Mouse (Mus musculus): ENCODE results near the gene Lias. TPM values are rescaled to one million over a fixed set of nuclear protein-coding genes. Genes with fewer than 3 reads are reported as not detected.

Lias gene
- polyA plus RNA-seq, 1 experiment: 23.2 TPM

DNA sequence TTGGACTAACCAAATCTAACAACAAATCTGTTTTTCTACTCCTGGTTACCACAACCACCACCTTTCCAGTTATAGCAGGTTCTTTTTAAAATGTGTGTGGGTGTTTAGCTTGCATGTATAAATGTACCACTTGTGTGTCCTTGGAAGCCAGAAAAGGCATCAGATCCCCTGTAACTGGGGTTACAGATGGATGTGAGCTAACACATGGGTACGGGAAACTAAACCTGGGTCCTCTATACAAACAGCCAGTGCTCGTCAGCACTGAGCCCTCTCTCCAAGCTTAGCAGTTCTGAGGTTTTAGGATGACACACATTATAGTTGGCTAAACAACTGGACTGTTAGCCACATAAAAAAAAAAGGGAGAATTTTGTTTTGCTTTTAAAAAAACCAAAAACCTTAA is 5.6 kb upstream of the Lias start:
- H3K4me3 ChIP-seq (ENCODE audit: insufficient read depth, low read length): no peak overlapping the region
- no peak for TF ChIP-seq POLR2A (IDR thresholded peaks at IDR 0.05; ENCODE audit: borderline replicate concordance, low read depth, low read length)
- no peak for TF ChIP-seq CTCF (IDR thresholded peaks at IDR 0.05; ENCODE audit: low read depth, low read length)
- H3K4me1 ChIP-seq (ENCODE audit: control insufficient read depth, insufficient read depth, low read length): peaks cover 7% of the 10 kb centered on the region; the same call in 1 of the 2 replicates
- no peak overlapping the region for H3K27ac ChIP-seq (ENCODE audit: insufficient read depth, low read depth, low read length)

DNA sequence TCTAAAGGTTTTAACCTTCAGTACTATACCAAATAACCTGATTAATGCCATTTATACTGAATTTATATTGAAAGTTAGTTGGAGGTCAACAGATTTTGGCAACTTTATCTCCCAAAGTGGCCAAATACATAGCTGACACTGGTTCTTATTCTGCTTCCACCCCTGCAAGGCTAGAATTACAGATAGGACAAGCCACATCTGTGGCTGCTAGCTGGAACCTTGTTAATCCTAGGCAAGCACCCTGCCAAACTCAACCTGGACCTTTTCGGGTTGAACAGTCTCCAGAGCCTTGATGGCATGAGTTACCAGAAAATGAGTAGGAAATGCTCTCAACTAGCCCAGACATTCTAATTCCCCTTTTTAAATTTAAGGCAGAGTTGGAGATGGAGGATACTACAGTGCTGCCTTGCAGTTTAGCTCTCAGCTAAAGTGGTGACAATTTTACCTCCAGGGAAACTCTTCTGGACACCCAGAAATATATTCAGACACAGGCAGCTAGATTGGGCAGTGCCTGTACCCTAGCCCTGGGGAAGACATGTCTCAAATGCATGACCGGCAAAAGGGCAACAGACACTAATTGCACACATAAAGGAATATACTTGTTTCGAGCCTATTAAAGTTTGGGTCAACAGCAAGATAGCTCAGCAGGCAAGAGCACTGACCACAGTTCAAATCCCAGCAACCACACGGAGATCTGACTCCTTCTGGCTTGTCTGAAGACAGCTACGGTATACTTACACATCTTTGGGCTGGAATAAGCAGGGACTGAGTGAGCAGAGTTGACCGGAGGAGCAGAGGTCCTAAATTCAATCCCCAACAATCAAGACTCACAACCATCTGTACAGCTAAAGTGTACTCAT is 4.1 kb upstream of the Lias start:
- H3K4me1 ChIP-seq (ENCODE audit: control insufficient read depth, insufficient read depth, low read length): peaks cover 7% of the 10 kb centered on the region; the same call in 1 of the 2 replicates
- TF ChIP-seq CTCF (IDR thresholded peaks at IDR 0.05; ENCODE audit: low read depth, low read length): no peak
- no peak for TF ChIP-seq POLR2A (IDR thresholded peaks at IDR 0.05; ENCODE audit: borderline replicate concordance, low read depth, low read length)
- no peak overlapping the region for H3K27ac ChIP-seq (ENCODE audit: insufficient read depth, low read depth, low read length)
- no peak overlapping the region for H3K4me3 ChIP-seq (ENCODE audit: insufficient read depth, low read length)

DNA sequence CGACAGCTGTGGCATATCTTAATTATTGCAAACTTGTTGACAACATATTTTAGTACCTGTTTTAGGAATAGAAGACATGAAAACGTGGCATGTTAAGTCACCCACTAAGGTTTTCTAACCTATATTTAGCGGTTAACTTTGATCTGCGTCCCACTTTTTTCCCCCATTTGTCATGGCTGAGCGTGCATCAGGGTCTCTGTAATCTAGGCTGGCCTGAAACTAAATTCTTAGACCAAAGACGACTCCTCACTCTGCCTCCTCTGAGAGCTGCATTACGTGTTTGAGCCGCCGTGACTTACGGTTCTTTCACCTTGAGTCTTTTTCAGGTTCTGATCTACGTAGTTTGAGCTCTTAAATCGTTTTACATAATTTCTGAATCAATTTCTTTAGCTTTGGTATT is 456 bp downstream of the Lias start:
- 0 out of 2 replicates have a peak overlapping the region, but pooled peaks have one; percentile 18 for H3K27ac ChIP-seq (ENCODE audit: insufficient read depth, low read depth, low read length)
- H3K4me1 ChIP-seq (ENCODE audit: control insufficient read depth, insufficient read depth, low read length): peaks cover 9% of the 10 kb centered on the region; the same call in 1 of the 2 replicates
- TF ChIP-seq CTCF (IDR thresholded peaks at IDR 0.05; ENCODE audit: low read depth, low read length) (no peak), POLR2A (IDR thresholded peaks at IDR 0.05; ENCODE audit: borderline replicate concordance, low read depth, low read length) (no peak)
- H3K4me3 ChIP-seq (ENCODE audit: insufficient read depth, low read length): peak overlapping the region; percentile 88

DNA sequence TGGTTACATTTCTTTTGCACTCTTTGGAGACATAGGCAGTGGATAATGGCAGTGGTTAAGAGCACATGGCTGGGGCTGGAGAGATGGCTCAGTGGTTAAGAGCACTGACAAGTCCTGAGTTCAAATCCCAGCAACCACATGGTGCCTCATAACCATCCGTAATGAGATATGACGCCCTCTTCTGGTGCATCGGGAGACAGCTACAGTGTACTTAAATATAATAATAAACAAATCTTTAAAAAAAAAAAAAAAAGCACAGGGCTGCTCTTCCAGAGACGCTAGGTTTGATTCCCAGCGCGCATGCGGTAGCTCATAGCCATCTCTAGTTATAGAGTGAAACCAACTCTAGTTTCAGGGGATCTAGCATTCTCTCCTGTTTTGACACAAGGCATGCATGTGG is 3.1 kb downstream of the Lias start:
- TF ChIP-seq POLR2A (IDR thresholded peaks at IDR 0.05; ENCODE audit: borderline replicate concordance, low read depth, low read length): no peak
- TF ChIP-seq CTCF (IDR thresholded peaks at IDR 0.05; ENCODE audit: low read depth, low read length): no peak
- H3K4me1 ChIP-seq (ENCODE audit: control insufficient read depth, insufficient read depth, low read length): peaks cover 4% of the 10 kb centered on the region; the same call in 1 of the 2 replicates
- no peak overlapping the region for H3K4me3 ChIP-seq (ENCODE audit: insufficient read depth, low read length)
- H3K27ac ChIP-seq (ENCODE audit: insufficient read depth, low read depth, low read length): no peak overlapping the region

DNA sequence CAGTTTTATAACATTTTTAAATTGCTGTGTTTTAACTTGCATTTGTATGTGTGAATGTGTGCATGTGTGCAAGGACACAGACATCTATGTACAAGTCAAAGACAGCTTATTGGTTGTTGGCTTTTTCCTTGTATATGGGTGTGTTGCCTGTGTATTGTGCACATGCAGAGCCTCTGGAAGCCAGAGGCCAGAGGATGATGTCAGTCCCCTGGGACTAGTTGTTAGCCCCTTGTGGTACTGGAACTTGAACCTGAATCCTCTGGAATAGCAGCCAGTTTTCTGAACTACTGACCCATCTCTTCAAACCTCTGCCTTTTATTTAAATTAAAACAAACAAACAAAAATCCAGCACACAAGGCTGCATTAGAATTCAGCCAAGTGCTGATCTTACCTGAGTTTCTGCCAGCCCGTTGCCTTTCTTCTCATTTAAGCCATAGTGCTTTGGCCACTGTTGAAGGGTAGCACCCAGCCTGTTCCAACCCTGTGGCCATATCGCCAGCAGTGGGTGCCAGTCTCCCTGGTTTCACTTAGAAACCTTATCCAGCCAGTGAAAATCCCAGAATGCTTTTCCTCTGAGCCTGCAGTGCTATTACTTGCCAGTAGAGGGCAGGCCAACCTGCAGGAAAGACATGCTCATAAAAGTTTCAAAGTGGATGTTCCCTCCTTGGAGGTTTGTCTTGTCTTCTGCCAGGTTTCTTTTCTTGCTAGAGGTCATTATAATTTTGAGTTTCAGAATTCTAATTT is 10.1 kb downstream of the Lias start:
- Histone ChIP-seq H3K4me1 (ENCODE audit: control insufficient read depth, insufficient read depth, low read length) (no peaks in the 10 kb centered on the region), H3K27ac (ENCODE audit: insufficient read depth, low read depth, low read length) (no peak overlapping the region), H3K4me3 (ENCODE audit: insufficient read depth, low read length) (no peak overlapping the region)
- no peak for TF ChIP-seq POLR2A (IDR thresholded peaks at IDR 0.05; ENCODE audit: borderline replicate concordance, low read depth, low read length)
- TF ChIP-seq CTCF (IDR thresholded peaks at IDR 0.05; ENCODE audit: low read depth, low read length): peak; percentile 41

DNA sequence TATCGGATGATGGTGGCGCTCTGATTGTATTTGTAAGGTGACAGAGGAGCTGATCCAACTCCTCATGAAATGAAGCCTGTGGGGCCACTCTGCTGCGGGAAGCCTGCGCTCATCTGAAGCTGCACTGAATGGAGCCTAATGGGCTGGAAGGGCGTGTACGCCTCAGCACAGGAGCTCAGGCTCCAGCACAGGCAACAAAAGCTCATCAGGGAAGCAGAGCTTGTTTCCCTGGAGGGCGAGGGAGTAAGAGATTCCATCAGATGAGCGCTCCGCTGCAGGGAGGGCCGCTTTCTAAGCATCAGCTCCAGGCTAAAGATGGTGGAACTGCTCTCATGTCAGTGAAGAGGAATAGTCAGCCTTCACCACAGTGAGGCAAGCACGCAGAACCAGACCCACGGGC is 16.7 kb downstream of the Lias start:
- no peaks in the 10 kb centered on the region for H3K4me1 ChIP-seq (ENCODE audit: control insufficient read depth, insufficient read depth, low read length)
- H3K27ac ChIP-seq (ENCODE audit: insufficient read depth, low read depth, low read length): no peak overlapping the region
- TF ChIP-seq CTCF (IDR thresholded peaks at IDR 0.05; ENCODE audit: low read depth, low read length) (no peak), POLR2A (IDR thresholded peaks at IDR 0.05; ENCODE audit: borderline replicate concordance, low read depth, low read length) (no peak)
- no peak overlapping the region for H3K4me3 ChIP-seq (ENCODE audit: insufficient read depth, low read length)

DNA sequence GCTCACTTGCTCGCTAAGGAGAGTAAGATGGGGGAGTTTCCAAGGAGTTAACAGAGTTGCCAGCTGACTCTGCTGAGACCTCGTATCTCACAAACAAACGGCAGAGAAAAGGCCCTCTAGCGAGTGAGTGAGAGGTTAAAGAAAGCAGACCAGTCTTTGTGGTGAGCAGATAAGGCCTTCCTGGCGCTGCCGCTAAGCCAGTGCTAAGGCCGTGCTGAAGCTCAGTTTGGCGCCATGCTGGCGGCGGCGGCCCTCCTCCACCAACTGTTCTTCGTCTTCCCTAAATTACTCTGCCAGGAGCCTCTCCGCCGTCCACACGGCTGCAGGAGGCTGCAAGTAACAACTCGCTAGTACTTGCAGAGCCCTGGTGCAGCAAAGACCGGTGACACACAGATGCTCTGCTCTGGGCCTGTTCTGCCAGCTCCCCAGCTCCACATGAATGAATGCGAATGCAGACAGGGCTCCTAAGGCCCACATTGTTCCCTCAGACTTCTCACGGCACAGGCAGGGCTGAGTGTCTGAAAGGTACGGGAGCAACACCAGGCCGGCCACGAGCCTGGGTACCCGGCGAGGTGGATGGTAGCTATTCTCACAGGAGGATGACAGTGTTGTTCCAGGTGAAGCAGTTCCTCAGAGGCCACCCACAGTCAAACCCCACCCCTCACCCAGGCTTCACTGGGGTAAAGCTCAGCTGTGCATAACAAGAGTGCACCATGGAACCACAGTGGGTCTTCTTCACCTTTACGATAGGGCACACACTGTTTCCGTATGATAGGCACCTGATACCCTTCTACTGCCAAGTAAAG is 24.6 kb downstream of the Lias start:
- Histone ChIP-seq H3K4me1 (ENCODE audit: control insufficient read depth, insufficient read depth, low read length) (no peaks in the 10 kb centered on the region), H3K4me3 (ENCODE audit: insufficient read depth, low read length) (no peak overlapping the region), H3K27ac (ENCODE audit: insufficient read depth, low read depth, low read length) (no peak overlapping the region)
- TF ChIP-seq POLR2A (IDR thresholded peaks at IDR 0.05; ENCODE audit: borderline replicate concordance, low read depth, low read length) (no peak), CTCF (IDR thresholded peaks at IDR 0.05; ENCODE audit: low read depth, low read length) (no peak)

DNA sequence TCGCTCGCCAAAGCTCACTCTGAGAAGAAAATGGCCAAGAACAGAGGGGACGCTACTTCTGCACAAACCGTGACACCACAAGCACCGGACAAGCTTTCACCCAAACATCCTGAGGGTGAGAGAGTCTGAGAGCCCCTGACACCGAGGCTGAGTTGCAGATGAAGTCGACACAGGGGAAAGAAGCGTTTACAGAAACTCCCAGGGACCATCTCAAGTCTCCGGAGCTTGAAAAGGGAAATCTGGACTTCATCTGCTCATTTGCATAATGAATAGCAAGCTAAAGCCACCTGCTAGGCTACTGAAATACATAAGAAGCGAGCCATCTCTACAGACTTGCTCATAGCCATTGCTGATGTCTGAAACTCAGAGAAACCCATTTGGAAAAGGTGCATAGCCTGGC is 27.8 kb downstream of the Lias start:
- Histone ChIP-seq H3K4me3 (ENCODE audit: insufficient read depth, low read length) (no peak overlapping the region), H3K27ac (ENCODE audit: insufficient read depth, low read depth, low read length) (no peak overlapping the region), H3K4me1 (ENCODE audit: control insufficient read depth, insufficient read depth, low read length) (no peaks in the 10 kb centered on the region)
- TF ChIP-seq CTCF (IDR thresholded peaks at IDR 0.05; ENCODE audit: low read depth, low read length) (no peak), POLR2A (IDR thresholded peaks at IDR 0.05; ENCODE audit: borderline replicate concordance, low read depth, low read length) (no peak)

DNA sequence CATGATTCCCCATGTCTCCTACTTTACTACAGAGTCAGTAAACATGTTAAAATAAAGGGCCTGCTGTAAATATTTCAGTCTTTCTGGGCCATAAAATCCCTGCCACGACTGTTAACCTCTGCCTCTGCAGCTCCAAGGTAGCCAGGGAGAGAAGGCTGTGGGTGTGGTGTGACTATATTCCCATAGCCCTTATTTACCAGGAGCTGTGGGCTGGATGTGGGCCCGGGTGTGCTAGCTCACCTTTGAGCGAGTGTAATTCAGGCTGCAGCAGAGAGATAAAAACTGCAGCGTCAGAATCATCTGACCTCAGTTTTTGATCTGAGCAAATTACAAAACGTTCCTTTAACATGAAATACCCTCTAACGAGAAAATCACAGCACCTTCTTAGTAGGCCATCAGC is 29.5 kb downstream of the Lias start:
- Histone ChIP-seq H3K4me1 (ENCODE audit: control insufficient read depth, insufficient read depth, low read length) (peaks cover 3% of the 10 kb centered on the region), H3K27ac (ENCODE audit: insufficient read depth, low read depth, low read length) (no peak overlapping the region), H3K4me3 (ENCODE audit: insufficient read depth, low read length) (no peak overlapping the region)
- no peak for TF ChIP-seq CTCF (IDR thresholded peaks at IDR 0.05; ENCODE audit: low read depth, low read length)
- no peak for TF ChIP-seq POLR2A (IDR thresholded peaks at IDR 0.05; ENCODE audit: borderline replicate concordance, low read depth, low read length)

Measured in bone marrow macrophage, adult 2 months (primary cell).